Mouse (Mus musculus) forebrain, embryonic 11.5 days (tissue): Measurements from ENCODE around the gene Pcbd1. TPM values are rescaled to one million over a fixed set of nuclear protein-coding genes. Genes with fewer than 3 reads are reported as not detected.
A peak's percentile ranks its signal among the peaks of the same experiment; 100 is the strongest.

Source experiments
- ATAC-seq: fragments of 200-750 bp; cut with Nextera tagmentation; replicated peaks from 2 replicates; pipeline ENCODE4 v1.8.0; 2017; ENCODE audit warnings: moderate TSS enrichment; ENCODE audit not compliant: low FRiP score
- DNase-seq: peaks from one replicate; pipeline ENCODE4 v3.0.0-alpha.2; 2017; ENCODE audit warnings: low spot score
- H3K27ac ChIP-seq: fragments of 300-500 bp; sonication (generic); 2 replicates; pipeline ENCODE4 v1.5.1; 2014; ENCODE audit warnings: low read depth, low read length
- H3K27me3 ChIP-seq: fragments of 300-500 bp; sonication (generic); 2 replicates; pipeline ENCODE4 v1.6.1; 2014; ENCODE audit warnings: mild to moderate bottlenecking, low read length, mixed read lengths; ENCODE audit not compliant: control insufficient read depth, insufficient read depth
- H3K36me3 ChIP-seq: fragments of 300-500 bp; sonication (generic); 2 replicates; pipeline ENCODE4 v1.6.1; 2014; ENCODE audit warnings: mild to moderate bottlenecking, low read length, moderate library complexity, mixed read lengths; ENCODE audit not compliant: control insufficient read depth, insufficient read depth
- H3K4me1 ChIP-seq: fragments of 300-500 bp; sonication (generic); replicated peaks from 2 replicates; pipeline ENCODE4 v1.6.1; 2014; ENCODE audit warnings: low read length, mixed read lengths; ENCODE audit not compliant: control insufficient read depth, insufficient read depth
- H3K4me2 ChIP-seq: fragments of 300-500 bp; sonication (generic); 2 replicates; pipeline ENCODE4 v1.6.1; 2014; ENCODE audit warnings: low read depth, mild to moderate bottlenecking, low read length, moderate library complexity, mixed read lengths; ENCODE audit not compliant: severe bottlenecking
- H3K4me3 ChIP-seq: fragments of 300-500 bp; sonication (generic); 2 replicates; pipeline ENCODE4 v1.5.1; 2014; ENCODE audit warnings: low read depth, low read length
- H3K9ac ChIP-seq: fragments of 300-500 bp; sonication (generic); 2 replicates; pipeline ENCODE4 v1.6.1; 2014; ENCODE audit warnings: low read length
- H3K9me3 ChIP-seq: fragments of 300-500 bp; sonication (generic); 2 replicates; pipeline ENCODE4 v1.6.1; 2016; ENCODE audit warnings: low read length, mixed read lengths; ENCODE audit not compliant: control insufficient read depth
- WGBS: fragments of 180-500 bp; shearing (Covaris S2); extraction: QIAGEN DNeasy Blood & Tissue Kit; methylation state at CpG from one replicate; pipeline ENCODE4 v1.1.7; 2014; 5-methylcytosine and 5-hydroxymethylcytosine counted together
- polyA plus RNA-seq: library from polyadenylated mRNA; unstranded; fragments of >200 nt; fragmentation: Nextera tagmentation; extraction: Ambion mirVana; gene quantifications from 2 replicates; pipeline ENCODE4 v1.2.1, GENCODE M21; 2014

Pcbd1 gene
- polyA plus RNA-seq: 17.3 and 17.6 TPM in 2 replicates

DNA sequence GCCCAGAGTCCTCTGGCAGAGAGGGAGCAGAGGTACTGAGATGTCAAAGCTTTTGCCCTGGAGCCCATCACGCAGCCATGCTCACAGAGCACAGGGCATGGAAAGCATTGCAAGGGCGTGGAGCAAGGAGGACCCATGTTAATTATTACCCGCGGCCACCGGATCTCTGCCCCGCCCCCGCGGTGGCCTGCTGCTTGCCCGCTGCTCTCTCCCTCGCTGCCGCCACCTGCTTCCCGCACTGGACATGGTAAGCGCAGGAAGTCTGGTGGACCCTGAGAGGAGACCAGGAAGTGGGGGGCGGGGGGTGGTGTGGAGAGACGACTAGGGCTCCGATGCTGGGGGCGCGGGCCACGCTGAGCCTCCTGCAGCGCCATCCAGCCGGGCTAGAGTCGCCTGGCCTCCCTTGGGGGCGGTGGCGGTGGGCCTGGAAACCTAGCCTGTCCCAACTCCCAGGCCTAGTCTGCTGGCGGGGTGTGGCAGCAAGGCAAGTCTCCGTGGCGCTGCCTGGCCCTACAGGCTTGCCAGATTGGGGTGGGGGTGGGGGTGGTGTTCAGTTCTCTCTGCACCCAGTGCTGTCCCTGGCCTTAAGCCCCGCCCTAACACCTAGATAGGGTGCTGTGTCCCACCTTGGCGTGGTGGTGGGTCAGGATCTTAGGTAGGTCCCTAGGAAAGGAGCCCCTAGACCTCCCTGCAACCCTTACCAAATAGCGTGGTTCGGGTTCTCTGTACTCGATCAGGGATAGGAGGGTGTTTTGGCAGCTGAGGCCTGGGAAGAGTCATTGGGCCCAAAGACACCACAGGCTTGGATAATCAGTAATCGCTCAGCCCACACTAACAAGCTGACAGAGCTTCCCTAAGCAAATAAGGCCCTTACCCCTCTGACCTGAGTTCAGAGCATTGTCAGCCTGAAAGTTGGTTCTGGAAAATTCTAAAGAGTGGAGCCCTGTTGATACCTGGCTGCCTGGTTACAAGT, at the start of gene Pcbd1:
Gene Pcbd1 (plus strand): TSS at position 162 of the 973 bp plus-strand sequence.
- Histone ChIP-seq H3K27me3 (no peaks in the 10 kb centered on the region), H3K9ac (peak within 1 kb of the TSS; percentile 68), H3K9me3 (no peaks in the 10 kb centered on the region), H3K4me2 (peak within 1 kb of the TSS; percentile 80), H3K36me3 (no peaks in the 10 kb centered on the region), H3K27ac (no peak within 1 kb of the TSS), H3K4me3 (peak within 1 kb of the TSS; percentile 28; the same call in 1 of the 2 replicates), H3K4me1 (peaks cover 12% of the 10 kb centered on the region; the same call in 1 of the 2 replicates)
- ATAC-seq (peak; percentile 61), DNase-seq (peak; percentile 75)
- 13% methylated on average over 24 of the region's 33 CpGs for WGBS

DNA sequence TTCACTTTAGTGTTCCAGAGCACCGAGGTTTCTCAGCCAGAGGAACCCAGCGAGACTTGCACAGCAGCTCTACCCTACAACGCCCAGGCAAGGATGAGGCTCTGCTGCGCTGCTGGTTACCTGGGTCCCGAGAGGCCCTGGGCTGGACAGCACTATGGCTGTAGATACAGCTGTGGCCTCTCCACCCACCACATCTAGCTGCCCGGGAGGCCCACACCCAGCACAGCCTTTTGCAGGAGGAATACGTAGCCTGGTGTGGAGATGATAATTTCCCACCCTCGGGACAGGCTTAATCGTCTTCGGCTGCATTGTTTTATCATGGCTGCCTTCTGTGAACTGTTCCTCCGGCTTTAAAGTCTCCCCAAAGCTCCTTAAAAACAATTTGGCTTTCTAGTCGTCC, 49.5 kb upstream of the Pcbd1 start:
- DNase-seq (no peak), ATAC-seq (no peak)
- WGBS: 63% methylated on average over 12 of the region's 12 CpGs
- no peaks in the 10 kb centered on the region for H3K9me3 ChIP-seq
- H3K36me3 ChIP-seq: no peaks in the 10 kb centered on the region
- no peaks in the 10 kb centered on the region for H3K27me3 ChIP-seq
- no peaks in the 10 kb centered on the region for H3K4me1 ChIP-seq
- no peak overlapping the region for H3K4me2 ChIP-seq
- no peak overlapping the region for H3K27ac ChIP-seq
- H3K4me3 ChIP-seq: no peak overlapping the region
- no peak overlapping the region for H3K9ac ChIP-seq

DNA sequence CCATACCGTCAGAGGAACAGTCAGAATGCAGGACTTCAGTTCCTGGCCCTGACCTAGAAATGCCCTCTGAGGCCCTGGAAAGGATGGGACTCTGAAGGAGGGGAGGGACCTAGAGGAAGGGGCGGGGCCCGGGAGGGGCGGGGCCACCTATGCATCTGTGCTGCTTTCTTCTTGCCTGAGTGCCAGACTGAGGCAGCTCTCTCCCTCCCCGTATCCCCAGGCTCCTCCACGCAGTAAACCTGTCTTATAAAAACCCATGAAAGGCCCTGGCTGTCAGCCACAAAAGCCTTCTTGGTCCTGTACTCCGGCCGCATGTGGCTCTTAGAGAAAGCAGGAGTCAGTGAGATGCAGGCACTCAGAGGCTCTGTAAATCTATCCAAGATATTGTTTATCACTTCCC, 44.0 kb upstream of the Pcbd1 start:
- WGBS: 18% methylated on average over 8 of the region's 8 CpGs
- DNase-seq (peak; percentile 61), ATAC-seq (no peak)
- no peaks in the 10 kb centered on the region for H3K36me3 ChIP-seq
- H3K9me3 ChIP-seq: no peaks in the 10 kb centered on the region
- H3K27me3 ChIP-seq: no peaks in the 10 kb centered on the region
- no peaks in the 10 kb centered on the region for H3K4me1 ChIP-seq
- no peak overlapping the region for H3K27ac ChIP-seq
- H3K4me3 ChIP-seq: no peak overlapping the region
- H3K4me2 ChIP-seq: no peak overlapping the region
- H3K9ac ChIP-seq: no peak overlapping the region

DNA sequence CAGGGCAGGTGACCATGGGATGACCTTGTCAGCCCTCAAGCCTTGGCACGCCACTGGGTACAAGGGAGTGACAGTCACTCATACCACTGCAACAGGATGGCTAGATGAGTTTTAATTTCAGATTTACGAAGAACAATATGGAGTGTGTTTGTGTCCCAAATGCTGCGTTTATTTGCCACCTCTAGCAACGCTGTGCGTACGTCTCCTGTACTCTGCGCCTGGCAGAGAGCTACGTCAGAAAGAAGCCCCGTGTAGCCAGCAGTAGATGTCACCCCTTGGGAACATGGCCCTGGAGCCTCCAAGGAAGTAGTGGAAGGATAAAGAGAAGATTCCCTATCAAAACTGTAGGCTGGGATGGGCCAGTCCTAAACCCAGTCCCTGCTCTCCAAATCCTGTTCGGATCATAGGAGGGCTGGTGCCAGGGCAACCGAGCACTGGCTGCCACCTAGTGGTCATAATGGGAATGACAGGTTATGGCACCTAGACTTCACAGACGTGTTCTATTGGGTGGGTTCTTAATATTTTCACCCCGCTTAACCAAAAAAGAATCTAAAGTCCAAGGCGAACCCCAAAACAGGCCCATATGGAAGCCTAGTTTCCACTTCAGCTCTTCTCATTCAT, 37.0 kb upstream of the Pcbd1 start:
- Histone ChIP-seq H3K36me3 (no peaks in the 10 kb centered on the region), H3K4me1 (no peaks in the 10 kb centered on the region), H3K27ac (no peak overlapping the region), H3K4me3 (no peak overlapping the region), H3K9ac (no peak overlapping the region), H3K27me3 (no peaks in the 10 kb centered on the region), H3K9me3 (no peaks in the 10 kb centered on the region; the same call in 1 of the 2 replicates), H3K4me2 (no peak overlapping the region)
- WGBS: 58% methylated on average over 14 of the region's 14 CpGs
- ATAC-seq (0 out of 2 replicates have a peak, but pooled peaks have one; percentile 42), DNase-seq (peak; percentile 85)

DNA sequence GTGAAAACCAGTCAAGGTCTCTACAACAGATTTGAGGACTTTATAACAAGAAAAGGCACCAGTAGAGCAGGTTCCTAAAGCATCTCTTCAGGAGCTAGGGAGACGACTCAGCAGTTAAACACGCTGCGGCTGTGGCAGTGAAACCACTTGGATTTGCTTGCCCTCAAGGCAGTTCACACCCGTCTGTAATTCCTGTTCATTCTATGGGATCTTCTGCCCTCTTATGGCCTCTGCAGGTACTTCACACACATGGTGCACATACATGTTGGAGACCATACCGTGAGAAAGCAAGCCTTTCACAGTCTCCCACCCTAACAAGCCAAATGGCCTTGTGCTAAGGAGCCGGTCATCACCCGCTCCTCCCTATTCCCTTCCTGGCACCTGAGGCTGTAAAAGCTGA, 32.5 kb upstream of the Pcbd1 start:
- 0 out of 2 replicates have a peak, but pooled peaks cover 2% of the 10 kb centered on the region for H3K4me1 ChIP-seq
- ATAC-seq: no peak
- H3K4me3 ChIP-seq: no peak overlapping the region
- no peaks in the 10 kb centered on the region; the same call in 1 of the 2 replicates for H3K9me3 ChIP-seq
- no peaks in the 10 kb centered on the region for H3K36me3 ChIP-seq
- H3K27me3 ChIP-seq: no peaks in the 10 kb centered on the region
- H3K9ac ChIP-seq: no peak overlapping the region
- WGBS: 97% methylated on average over 7 of the region's 7 CpGs
- no peak for DNase-seq
- H3K4me2 ChIP-seq: no peak overlapping the region
- no peak overlapping the region for H3K27ac ChIP-seq

DNA sequence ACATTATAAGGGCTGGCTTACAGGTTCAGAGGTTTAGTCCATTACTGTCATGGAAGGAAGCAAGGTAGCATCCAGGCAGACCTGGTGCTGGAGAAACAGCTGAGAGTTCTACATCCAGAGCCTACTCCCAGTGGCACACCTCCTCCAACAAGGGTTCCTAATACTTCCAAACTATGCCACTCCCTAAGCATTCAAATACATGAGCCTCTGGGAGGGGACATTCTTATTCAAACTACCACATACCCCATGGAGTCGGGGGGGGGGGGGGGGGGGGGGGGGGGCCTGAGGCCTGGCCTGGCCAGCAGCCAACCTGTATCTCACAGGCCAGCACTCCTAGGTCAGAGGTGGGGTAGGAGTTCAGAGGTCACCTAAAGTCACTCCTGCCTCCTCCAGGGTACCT, 30.0 kb upstream of the Pcbd1 start:
- ATAC-seq (no peak), DNase-seq (no peak)
- no peaks in the 10 kb centered on the region for H3K27me3 ChIP-seq
- H3K9me3 ChIP-seq: no peaks in the 10 kb centered on the region; the same call in 1 of the 2 replicates
- no peak overlapping the region for H3K9ac ChIP-seq
- WGBS: no CpG with 5 or more reads among the region's 1 CpGs
- H3K4me2 ChIP-seq: no peak overlapping the region
- no peaks in the 10 kb centered on the region for H3K36me3 ChIP-seq
- H3K4me3 ChIP-seq: no peak overlapping the region
- 0 out of 2 replicates have a peak, but pooled peaks cover 2% of the 10 kb centered on the region for H3K4me1 ChIP-seq
- no peak overlapping the region for H3K27ac ChIP-seq

DNA sequence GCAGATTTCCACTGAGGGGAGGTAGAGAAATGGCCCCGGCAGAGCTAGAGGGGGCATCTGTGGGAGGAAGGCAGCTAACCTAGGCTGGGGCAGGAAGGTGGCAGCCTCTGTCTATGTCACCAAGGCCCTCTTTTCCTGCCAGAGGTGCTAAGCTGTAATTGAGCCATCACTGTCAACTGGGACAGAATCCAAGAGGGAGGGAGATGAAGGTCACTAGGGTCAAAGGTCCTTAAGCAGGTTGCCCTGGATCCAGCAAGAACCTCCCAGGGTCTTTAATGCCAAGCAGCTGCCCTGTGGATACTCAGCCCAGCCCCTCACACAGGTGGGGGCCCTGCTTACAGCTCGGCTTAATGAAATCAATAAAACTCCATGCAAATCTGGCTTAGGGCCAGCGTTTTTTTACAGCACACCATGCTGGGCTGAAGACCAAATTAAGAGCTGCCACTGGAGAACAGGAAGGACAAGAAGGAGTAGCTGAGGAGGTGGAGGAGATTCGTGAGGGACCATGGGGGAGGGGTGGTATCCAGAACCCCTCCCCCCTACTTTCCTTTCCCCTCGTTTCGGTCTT, 29.5 kb upstream of the Pcbd1 start:
- no peak overlapping the region for H3K9ac ChIP-seq
- ATAC-seq: no peak

DNA sequence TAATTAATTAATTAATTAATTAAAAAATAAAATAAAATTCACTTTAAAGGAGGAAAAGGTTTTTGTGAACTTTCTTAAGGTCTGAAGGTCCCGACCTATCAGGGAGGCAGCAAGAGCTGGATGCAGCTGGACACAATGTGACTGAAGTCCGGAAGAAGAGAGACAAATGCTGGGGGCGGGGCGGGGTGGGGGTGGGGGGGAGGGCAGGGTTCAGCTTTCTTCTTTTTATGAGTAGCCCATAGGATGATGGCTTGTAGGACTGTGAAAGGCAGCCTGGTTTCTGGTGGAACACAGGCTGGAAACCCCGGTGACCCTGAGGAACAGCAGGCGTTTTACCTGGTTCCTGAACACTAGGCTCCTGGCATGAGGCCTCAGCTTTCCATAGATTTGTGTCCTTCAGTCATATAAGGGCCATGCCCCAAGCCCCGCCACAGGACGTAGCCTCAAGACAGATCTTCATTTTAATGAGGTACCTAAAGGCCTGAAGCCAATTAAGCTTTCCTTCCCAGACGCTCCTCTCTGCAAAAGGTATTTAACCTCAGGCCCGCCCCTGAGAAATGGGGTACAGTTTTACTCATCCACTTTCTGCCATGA, 25.8 kb upstream of the Pcbd1 start:
- H3K4me2 ChIP-seq: no peak overlapping the region
- no peak for DNase-seq
- no peak overlapping the region for H3K27ac ChIP-seq
- no peak overlapping the region for H3K9ac ChIP-seq
- H3K4me1 ChIP-seq: peaks cover 9% of the 10 kb centered on the region; the same call in 1 of the 2 replicates
- no peaks in the 10 kb centered on the region for H3K9me3 ChIP-seq
- no peaks in the 10 kb centered on the region for H3K27me3 ChIP-seq
- no peak for ATAC-seq
- H3K36me3 ChIP-seq: no peaks in the 10 kb centered on the region
- 65% methylated on average over 10 of the region's 10 CpGs for WGBS
- no peak overlapping the region for H3K4me3 ChIP-seq

More for the DNA sequence above, 29.5 kb upstream of the Pcbd1 start:
- no peaks in the 10 kb centered on the region for H3K36me3 ChIP-seq
- peaks cover 2% of the 10 kb centered on the region; the same call in 1 of the 2 replicates for H3K4me1 ChIP-seq
- H3K4me2 ChIP-seq: no peak overlapping the region
- H3K27me3 ChIP-seq: no peaks in the 10 kb centered on the region
- no peaks in the 10 kb centered on the region; the same call in 1 of the 2 replicates for H3K9me3 ChIP-seq
- no peak for DNase-seq
- WGBS: 41% methylated on average over 6 of the region's 6 CpGs
- no peak overlapping the region for H3K4me3 ChIP-seq
- no peak overlapping the region for H3K27ac ChIP-seq
